Mouse (Mus musculus) limb, embryonic 11.5 days (tissue): ENCODE results near the gene Rpl23. TPM values are rescaled to one million over a fixed set of nuclear protein-coding genes. Genes with fewer than 3 reads are reported as not detected.

Source experiments
- ATAC-seq: fragments of 200-750 bp; cut with Nextera tagmentation; 2 replicates; pipeline ENCODE4 v1.8.0; 2017; ENCODE audit warnings: low read depth; ENCODE audit not compliant: insufficient number of reproducible peaks, low FRiP score, low TSS enrichment
- DNase-seq: peaks from one replicate; pipeline ENCODE4 v3.0.0-alpha.2; 2015; ENCODE audit warnings: low spot score
- H3K27ac ChIP-seq: fragments of 300-500 bp; sonication (generic); replicated peaks from 2 replicates; pipeline ENCODE4 v1.5.1; 2014; ENCODE audit warnings: low read depth, mild to moderate bottlenecking, low read length
- H3K27me3 ChIP-seq: fragments of 300-500 bp; sonication (generic); 2 replicates; pipeline ENCODE4 v1.6.1; 2014; ENCODE audit warnings: mild to moderate bottlenecking, low read length, mixed read lengths; ENCODE audit not compliant: control insufficient read depth, insufficient read depth
- H3K36me3 ChIP-seq: fragments of 300-500 bp; sonication (generic); 2 replicates; pipeline ENCODE4 v1.6.1; 2014; ENCODE audit warnings: mild to moderate bottlenecking, low read length, moderate library complexity, mixed read lengths; ENCODE audit not compliant: control insufficient read depth, insufficient read depth
- H3K4me1 ChIP-seq: fragments of 300-500 bp; sonication (generic); 2 replicates; pipeline ENCODE4 v1.6.1; 2014; ENCODE audit warnings: low read length, mixed read lengths; ENCODE audit not compliant: control insufficient read depth, insufficient read depth
- H3K4me2 ChIP-seq: fragments of 300-500 bp; sonication (generic); 2 replicates; pipeline ENCODE4 v1.6.1; 2014; ENCODE audit warnings: low read depth, mild to moderate bottlenecking, moderate library complexity; ENCODE audit not compliant: severe bottlenecking
- H3K4me3 ChIP-seq: fragments of 300-500 bp; sonication (generic); 2 replicates; pipeline ENCODE4 v1.5.1; 2014; ENCODE audit warnings: low read depth, low read length
- H3K9ac ChIP-seq: fragments of 300-500 bp; sonication (generic); 2 replicates; pipeline ENCODE4 v1.6.1; 2014; ENCODE audit warnings: mild to moderate bottlenecking, low read length
- H3K9me3 ChIP-seq: fragments of 300-500 bp; sonication (generic); 2 replicates; pipeline ENCODE4 v1.6.1; 2016; ENCODE audit warnings: low read length; ENCODE audit not compliant: control insufficient read depth
- WGBS: fragments of 180-500 bp; shearing (Covaris S2); extraction: QIAGEN DNeasy Blood & Tissue Kit; methylation state at CpG from one replicate; pipeline ENCODE4 v1.1.7; 2014; 5-methylcytosine and 5-hydroxymethylcytosine counted together
- polyA plus RNA-seq: library from polyadenylated mRNA; unstranded; fragments of >200 nt; fragmentation: Nextera tagmentation; extraction: Ambion mirVana; gene quantifications from 2 replicates; pipeline ENCODE4 v1.2.1, GENCODE M21; 2014

The Rpl23 gene
- polyA plus RNA-seq, 1 experiment from 2014 or later, result 576 TPM

DNA sequence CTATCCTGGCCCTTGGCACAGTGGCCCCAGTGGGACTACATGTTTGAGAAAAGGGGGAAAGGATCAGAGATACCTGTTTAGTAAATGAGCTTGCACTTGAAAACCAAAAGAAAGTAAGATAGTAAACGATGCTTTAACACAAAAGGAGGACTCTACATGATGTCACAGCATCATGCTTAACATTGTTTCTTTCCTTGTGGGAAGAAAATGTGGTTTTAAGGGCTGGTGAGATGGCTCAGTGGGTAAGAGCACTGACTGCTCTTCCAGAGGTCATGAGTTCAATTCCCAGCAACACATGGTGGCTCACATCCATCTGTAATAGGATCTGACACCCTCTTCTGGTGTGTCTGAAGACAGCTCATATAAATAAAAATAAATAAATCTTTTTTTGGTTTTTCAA is 24.1 kb downstream of the Rpl23 start:
- 87% methylated on average over 1 of the region's 1 CpGs for WGBS
- ATAC-seq, result no peak
- H3K4me1 ChIP-seq, result no peaks in the 10 kb centered on the region

DNA sequence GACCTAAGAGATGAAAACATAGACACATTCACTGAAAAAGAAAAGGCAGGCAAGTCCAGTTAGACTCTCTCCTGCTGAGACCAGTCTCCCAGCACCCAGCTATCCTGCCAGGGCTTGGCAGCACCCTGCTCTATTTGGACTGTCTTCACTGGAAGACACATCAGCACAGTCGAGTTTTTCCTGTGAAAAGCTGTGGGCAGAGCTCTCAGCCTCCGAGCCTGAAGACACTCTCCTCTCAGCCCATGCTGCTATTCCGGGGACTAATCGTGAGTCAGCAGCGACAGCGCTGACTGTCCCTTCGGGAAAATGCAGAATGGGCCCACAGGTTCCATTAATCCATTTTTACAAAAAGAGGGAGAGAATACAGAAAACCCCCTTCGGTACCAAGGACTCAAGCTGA is 29.0 kb downstream of the Rpl23 start:
- DNase-seq (no peak), ATAC-seq (no peak)
- H3K9me3 ChIP-seq, result no peaks in the 10 kb centered on the region
- no peak overlapping the region for H3K27ac ChIP-seq
- no peak overlapping the region for H3K4me3 ChIP-seq
- peaks cover 33% of the 10 kb centered on the region for H3K36me3 ChIP-seq
- no peak overlapping the region for H3K9ac ChIP-seq
- no peaks in the 10 kb centered on the region for H3K27me3 ChIP-seq
- no peaks in the 10 kb centered on the region for H3K4me1 ChIP-seq
- H3K4me2 ChIP-seq, result no peak overlapping the region
- 92% methylated on average over 8 of the region's 8 CpGs for WGBS

More for the DNA sequence above, 24.1 kb downstream of the Rpl23 start:
- no peaks in the 10 kb centered on the region for H3K27me3 ChIP-seq
- H3K9ac ChIP-seq, result no peak overlapping the region
- no peak overlapping the region for H3K27ac ChIP-seq
- DNase-seq, result no peak
- no peak overlapping the region for H3K4me2 ChIP-seq
- no peak overlapping the region for H3K4me3 ChIP-seq
- H3K9me3 ChIP-seq, result no peaks in the 10 kb centered on the region
- H3K36me3 ChIP-seq, result peaks cover 18% of the 10 kb centered on the region

DNA sequence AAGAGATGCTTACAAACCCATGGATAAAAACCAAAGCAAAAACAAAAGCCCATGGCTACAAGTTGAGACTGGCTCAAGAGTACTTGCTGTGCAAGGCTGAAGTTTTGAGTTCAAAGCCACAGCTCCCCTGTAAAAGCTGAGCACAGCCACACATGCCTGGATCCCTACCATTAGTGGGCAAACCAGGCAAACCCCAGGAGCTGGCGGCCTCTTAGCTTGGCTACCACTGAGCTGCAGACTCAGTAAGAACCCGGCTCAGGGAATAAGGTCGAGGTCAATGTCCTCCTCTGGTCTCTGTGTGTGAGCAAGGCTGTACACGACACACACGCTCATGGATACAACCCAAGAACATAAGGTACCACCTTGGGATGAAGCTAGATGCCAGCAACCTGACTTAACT is 33.7 kb downstream of the Rpl23 start:
- 89% methylated on average over 5 of the region's 5 CpGs for WGBS
- Histone ChIP-seq H3K4me1 (peaks cover 4% of the 10 kb centered on the region), H3K4me2 (no peak overlapping the region), H3K27me3 (no peaks in the 10 kb centered on the region), H3K9me3 (no peaks in the 10 kb centered on the region), H3K36me3 (peaks cover 30% of the 10 kb centered on the region), H3K27ac (no peak overlapping the region), H3K9ac (no peak overlapping the region), H3K4me3 (no peak overlapping the region)
- ATAC-seq, result no peak
- no peak for DNase-seq

DNA sequence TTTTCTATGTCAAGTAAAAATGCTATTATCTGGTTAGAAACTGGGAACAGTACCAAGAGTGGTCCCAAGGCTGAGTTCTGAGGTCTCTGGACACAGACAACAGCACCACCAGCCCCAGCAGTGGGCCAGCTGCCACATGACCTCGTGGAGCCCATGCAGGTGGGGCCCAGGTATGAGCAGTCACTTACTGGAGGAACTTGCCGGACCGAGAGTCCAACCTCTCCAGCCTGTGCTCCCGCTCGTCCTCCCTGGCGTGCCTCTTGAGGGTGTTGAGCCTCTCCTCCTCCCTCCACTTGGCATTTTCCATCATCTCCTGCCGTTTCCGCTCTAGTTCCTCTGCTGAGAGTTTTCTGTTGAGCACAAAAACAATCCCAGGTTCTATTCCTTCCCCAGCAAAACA is 34.5 kb downstream of the Rpl23 start:
- Histone ChIP-seq H3K36me3 (peaks cover 27% of the 10 kb centered on the region), H3K9ac (no peak overlapping the region), H3K9me3 (no peaks in the 10 kb centered on the region), H3K27me3 (no peaks in the 10 kb centered on the region), H3K4me3 (no peak overlapping the region), H3K27ac (no peak overlapping the region), H3K4me1 (peaks cover 7% of the 10 kb centered on the region), H3K4me2 (no peak overlapping the region)
- ATAC-seq (no peak), DNase-seq (no peak)
- 94% methylated on average over 8 of the region's 8 CpGs for WGBS

DNA sequence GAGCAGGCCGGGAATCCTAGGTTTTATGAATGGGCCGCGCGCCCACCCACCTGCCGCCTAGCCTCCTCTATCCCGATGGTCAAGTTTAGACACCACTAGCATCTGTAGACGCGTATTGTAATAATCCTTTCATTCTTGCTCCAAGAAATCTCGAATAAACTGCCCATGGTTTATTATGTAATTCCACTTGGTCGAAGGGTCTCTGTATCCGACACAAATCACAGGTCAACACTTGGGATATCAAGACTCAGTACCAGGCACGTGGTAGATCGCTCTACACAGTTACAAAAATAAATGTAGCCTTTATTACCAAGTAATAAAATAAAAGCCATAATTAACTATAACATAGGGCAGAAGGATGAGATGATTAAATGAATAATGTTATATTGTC is 36.9 kb downstream of the Rpl23 start:
- Histone ChIP-seq H3K9ac (no peak overlapping the region), H3K4me1 (peaks cover 7% of the 10 kb centered on the region), H3K36me3 (peaks cover 7% of the 10 kb centered on the region), H3K27me3 (no peaks in the 10 kb centered on the region), H3K4me2 (peak overlapping the region; percentile 2; the same call in 1 of the 2 replicates), H3K9me3 (no peaks in the 10 kb centered on the region), H3K27ac (no peak overlapping the region), H3K4me3 (peak overlapping the region; percentile 91; the same call in 1 of the 2 replicates)
- DNase-seq (no peak), ATAC-seq (0 out of 2 replicates have a peak, but pooled peaks have one; percentile 13)
- 13% methylated on average over 13 of the region's 13 CpGs for WGBS

DNA sequence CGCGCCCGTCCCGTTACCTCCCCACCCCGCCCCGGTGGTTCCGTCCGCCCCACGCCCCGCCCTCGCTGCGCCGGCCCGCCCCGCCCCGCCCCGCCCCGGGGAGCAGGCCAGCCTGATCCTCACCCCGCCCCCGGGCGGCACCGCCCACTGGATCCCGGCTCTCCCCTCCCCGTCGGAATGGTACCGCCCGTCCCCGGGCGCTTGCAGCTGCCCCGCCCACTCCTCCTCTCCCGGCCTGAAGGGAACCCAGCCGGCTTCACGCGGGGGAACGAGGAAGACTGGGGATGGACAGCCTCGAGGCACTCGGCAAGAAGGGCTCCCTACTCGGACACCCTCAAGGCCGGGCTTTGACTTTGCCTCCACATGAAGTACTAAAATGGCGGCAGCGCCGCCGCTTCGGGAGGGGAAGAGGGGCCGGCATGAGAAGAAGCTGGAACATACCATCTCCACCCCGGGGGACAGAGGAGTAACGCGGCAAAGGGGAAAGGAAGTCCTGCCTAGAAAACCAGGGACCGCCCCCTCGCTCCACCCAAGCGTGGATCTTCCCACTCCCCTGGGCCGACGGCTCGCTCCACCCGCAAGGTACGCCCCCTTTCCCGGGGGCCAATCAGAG is 37.4 kb downstream of the Rpl23 start:
- peak; percentile 99 for DNase-seq
- ATAC-seq, result peak; percentile 93
- under 1% methylated on average over 41 of the region's 57 CpGs for WGBS
- H3K4me3 ChIP-seq, result peak overlapping the region; percentile 91
- H3K9ac ChIP-seq, result peak overlapping the region; percentile 74
- H3K27ac ChIP-seq, result peak overlapping the region; percentile 49
- no peaks in the 10 kb centered on the region for H3K27me3 ChIP-seq
- peaks cover 7% of the 10 kb centered on the region for H3K36me3 ChIP-seq
- H3K9me3 ChIP-seq, result no peaks in the 10 kb centered on the region
- peak overlapping the region; percentile 86; the same call in 1 of the 2 replicates for H3K4me2 ChIP-seq
- H3K4me1 ChIP-seq, result peaks cover 7% of the 10 kb centered on the region

DNA sequence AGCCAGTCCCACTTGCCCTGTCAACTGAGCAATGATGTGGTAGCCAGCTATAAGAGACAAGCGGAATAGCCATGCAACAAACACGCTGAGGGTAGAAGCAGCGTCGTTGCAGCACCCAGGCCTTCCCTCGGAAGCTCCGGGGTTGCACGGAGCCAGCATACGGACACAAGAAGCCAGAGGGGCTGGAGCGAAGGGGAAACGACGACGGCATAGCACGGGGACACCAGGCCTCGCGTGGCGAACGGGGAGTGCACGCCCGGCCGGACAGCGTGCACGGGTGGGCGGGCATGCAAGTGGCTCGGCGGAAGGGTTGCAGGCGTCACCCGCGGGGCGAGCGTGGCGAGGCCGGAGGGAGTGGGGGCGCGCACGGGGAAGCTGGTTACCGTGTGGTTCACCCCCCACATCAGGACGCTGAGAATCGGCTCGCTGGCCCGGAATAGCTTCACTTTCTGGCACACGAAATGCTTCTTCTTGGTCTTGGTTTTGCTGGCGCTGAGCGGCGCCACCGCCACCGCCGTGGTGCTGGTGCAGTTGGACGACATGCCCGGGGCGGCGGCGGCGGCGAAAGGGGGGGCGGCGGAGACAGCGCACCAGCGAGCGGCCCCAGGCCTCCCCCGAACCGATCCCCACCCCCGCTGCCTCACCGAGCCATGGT is 38.0 kb downstream of the Rpl23 start, which contains the start of gene Pip4k2b:
Gene Pip4k2b (minus strand): TSS at position 642 of the 655 bp plus-strand sequence.
- peak within 1 kb of the TSS; percentile 49 for H3K27ac ChIP-seq
- no peaks in the 10 kb centered on the region for H3K27me3 ChIP-seq
- H3K4me1 ChIP-seq, result peaks cover 7% of the 10 kb centered on the region
- H3K4me3 ChIP-seq, result peak within 1 kb of the TSS; percentile 91
- H3K9me3 ChIP-seq, result no peaks in the 10 kb centered on the region
- DNase-seq (no peak), ATAC-seq (peak; percentile 41; the same call in 1 of the 2 replicates)
- peaks cover 7% of the 10 kb centered on the region for H3K36me3 ChIP-seq
- peak within 1 kb of the TSS; percentile 86 for H3K4me2 ChIP-seq
- H3K9ac ChIP-seq, result peak within 1 kb of the TSS; percentile 85
- under 1% methylated on average over 57 of the region's 63 CpGs for WGBS

DNA sequence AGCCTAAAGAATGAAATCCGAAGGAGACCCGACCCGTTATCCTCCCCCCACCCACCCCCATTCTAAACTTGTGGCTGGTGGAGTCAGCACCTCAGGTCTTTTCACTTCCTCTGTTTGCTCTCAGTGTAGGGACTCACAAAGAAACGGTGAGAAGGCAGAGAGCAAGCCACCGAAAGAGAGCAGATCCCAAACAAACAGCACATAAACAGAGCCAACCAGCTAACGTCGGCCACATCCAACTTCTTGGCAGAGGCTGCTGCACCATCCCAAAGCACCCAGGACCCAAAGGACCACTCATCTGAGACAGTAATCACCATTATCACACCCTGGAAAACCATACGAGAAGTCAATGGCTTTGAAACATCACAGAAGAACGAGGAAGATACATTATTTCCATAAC is 38.8 kb downstream of the Rpl23 start:
- Histone ChIP-seq H3K4me3 (peak overlapping the region; percentile 91), H3K27me3 (no peaks in the 10 kb centered on the region), H3K27ac (no peak overlapping the region), H3K9me3 (no peaks in the 10 kb centered on the region), H3K4me2 (peak overlapping the region; percentile 86), H3K36me3 (peaks cover 7% of the 10 kb centered on the region), H3K4me1 (peaks cover 7% of the 10 kb centered on the region), H3K9ac (peak overlapping the region; percentile 85)
- ATAC-seq (no peak), DNase-seq (no peak)
- 52% methylated on average over 9 of the region's 9 CpGs for WGBS
